Mouse (Mus musculus) C2C12 (cell line): ENCODE data around the gene Dnah17. TPM values are rescaled to one million over a fixed set of nuclear protein-coding genes. Genes with fewer than 3 reads are reported as not detected.

Source experiments
- H3K27me3 ChIP-seq: one replicate; pipeline ENCODE4 v1.6.1; 2011; ENCODE audit not compliant: control insufficient read depth, insufficient read depth, insufficient read length
- H3K36me3 ChIP-seq: one replicate; pipeline ENCODE4 v1.6.1; 2011; ENCODE audit not compliant: control insufficient read depth, insufficient read depth
- H3K4me3 ChIP-seq: one replicate; pipeline ENCODE4 v1.5.1; 2011; ENCODE audit warnings: mild to moderate bottlenecking, control low read depth; ENCODE audit not compliant: poor library complexity, insufficient read depth, severe bottlenecking
- H3K79me2 ChIP-seq: one replicate; pipeline ENCODE4 v1.6.1; 2011; ENCODE audit not compliant: control insufficient read depth, insufficient read depth
- H3K79me3 ChIP-seq: one replicate; pipeline ENCODE4 v1.6.1; 2011; ENCODE audit warnings: low read depth, control low read depth
- H3ac ChIP-seq: one replicate; pipeline ENCODE3; 2011; ENCODE audit warnings: low read depth; ENCODE audit not compliant: control insufficient read depth, insufficient read length
- CEBPB ChIP-seq: IDR thresholded peaks from one replicate; pipeline ENCODE4 v1.6.1; 2011; ENCODE audit warnings: low read depth, mild to moderate bottlenecking, control low read depth, moderate library complexity
- CTCF ChIP-seq: IDR thresholded peaks from one replicate; pipeline ENCODE4 v1.5.1; 2011; ENCODE audit not compliant: control insufficient read depth, insufficient read depth, insufficient read length
- FOSL1 ChIP-seq: IDR thresholded peaks from one replicate; pipeline ENCODE4 v1.8.0; 2011; ENCODE audit warnings: mild to moderate bottlenecking, low read length; ENCODE audit not compliant: poor library complexity, insufficient read depth, severe bottlenecking
- MAX ChIP-seq: IDR thresholded peaks from one replicate; pipeline ENCODE4 v1.6.1; 2011; ENCODE audit warnings: mild to moderate bottlenecking, control low read depth
- MYOD1 ChIP-seq: IDR thresholded peaks from one replicate; pipeline ENCODE4 v1.6.1; 2011; ENCODE audit warnings: low read depth; ENCODE audit not compliant: control insufficient read depth, insufficient read length
- MYOG ChIP-seq: IDR thresholded peaks from one replicate; pipeline ENCODE4 v1.6.1; 2011; ENCODE audit not compliant: control insufficient read depth, insufficient read length; ENCODE audit errors: extremely low read depth
- USF1 ChIP-seq: IDR thresholded peaks from one replicate; pipeline ENCODE4 v1.6.1; 2011; ENCODE audit warnings: low read depth, mild to moderate bottlenecking, control low read depth, moderate library complexity
- polyA plus RNA-seq: library from polyadenylated mRNA; unstranded; fragments of >200 nt; fragmentation: generic; extraction: Trizol; gene quantifications from one replicate; pipeline ENCODE4 v1.2.1, GENCODE M21; 2012; ENCODE audit warnings: missing spikeins

Dnah17 gene
- polyA plus RNA-seq, 1 experiment = 0.13 TPM

DNA sequence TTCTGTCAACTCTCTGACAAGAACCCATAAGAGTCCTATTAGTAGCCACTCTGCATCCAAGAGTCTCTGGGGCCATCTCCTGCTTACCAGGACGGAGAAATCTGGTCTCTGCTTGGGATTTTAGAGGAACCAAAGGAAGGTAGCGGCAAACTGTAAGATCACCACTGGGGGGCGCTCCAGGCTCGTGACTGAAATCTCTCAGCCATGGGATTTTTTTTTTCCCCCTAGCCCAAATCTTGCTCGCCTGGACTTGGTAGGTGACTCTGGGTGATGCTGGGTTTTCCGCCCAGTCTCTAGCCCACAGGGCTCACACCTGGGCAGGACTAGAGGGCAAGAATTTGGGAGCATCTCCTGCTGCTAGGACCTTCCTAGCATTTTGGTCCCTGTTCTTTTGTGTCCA lies 46.6 kb downstream of the Dnah17 start:
- Histone ChIP-seq H3K79me2 (no peaks in the 10 kb centered on the region), H3K4me3 (no peak overlapping the region), H3K27me3 (peaks cover 54% of the 10 kb centered on the region), H3ac (no peak overlapping the region), H3K36me3 (no peaks in the 10 kb centered on the region), H3K79me3 (no peaks in the 10 kb centered on the region)
- TF ChIP-seq FOSL1 (no peak), MYOG (no peak), MAX (no peak), CTCF (peak; percentile 41), MYOD1 (no peak), USF1 (no peak), CEBPB (no peak)

DNA sequence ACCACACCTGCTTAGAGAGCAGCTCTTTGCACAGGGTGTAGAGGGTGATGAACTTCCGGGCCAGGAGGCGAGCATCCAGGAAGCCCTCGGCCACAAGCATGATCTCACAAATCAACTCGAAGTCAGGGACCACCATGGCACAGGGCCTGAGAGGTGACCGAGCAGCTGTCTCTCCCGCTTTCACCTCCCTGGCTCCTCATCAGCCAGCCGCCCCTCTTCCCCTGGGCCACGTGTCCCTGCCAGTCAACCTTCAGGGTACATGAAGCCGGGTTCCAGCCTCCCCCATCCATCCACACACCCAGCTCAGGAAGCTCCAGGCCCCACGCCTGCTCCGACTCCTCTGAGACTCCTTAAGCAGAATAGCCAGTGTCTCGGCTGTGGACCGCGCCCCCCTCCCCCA lies 48.1 kb downstream of the Dnah17 start:
- TF ChIP-seq CEBPB (no peak), MAX (no peak), MYOD1 (peak; percentile 63), USF1 (no peak), CTCF (no peak)

DNA sequence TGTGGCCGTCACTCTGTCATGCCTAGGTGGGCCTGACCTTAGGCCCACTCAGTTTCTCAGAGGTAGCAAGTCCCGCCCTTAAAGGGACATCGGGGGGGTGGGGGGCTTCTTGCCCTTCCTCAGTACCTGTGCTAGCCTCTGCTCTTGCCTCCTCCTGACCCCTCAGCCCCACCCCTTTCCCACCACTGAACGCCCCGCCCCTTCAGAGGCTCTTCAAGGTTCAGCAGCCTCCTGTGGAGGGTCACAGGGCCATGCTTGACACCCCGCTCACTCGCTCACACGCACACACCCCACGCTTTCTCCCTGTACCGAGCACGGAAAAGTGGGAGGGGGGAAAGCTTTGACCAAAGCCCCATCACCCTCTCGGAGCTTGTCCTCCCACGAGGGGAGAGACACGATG lies 50.7 kb downstream of the Dnah17 start:
- H3K79me3 ChIP-seq = no peaks in the 10 kb centered on the region
- no peak for TF ChIP-seq MYOG
- TF ChIP-seq CTCF = no peak
- no peak for TF ChIP-seq USF1
- TF ChIP-seq FOSL1 = no peak
- TF ChIP-seq MYOD1 = no peak
- no peak for TF ChIP-seq CEBPB
- TF ChIP-seq MAX = no peak

More for the DNA sequence above, 48.1 kb downstream of the Dnah17 start:
- peaks cover 51% of the 10 kb centered on the region for H3K27me3 ChIP-seq
- H3K79me3 ChIP-seq = no peaks in the 10 kb centered on the region
- no peak overlapping the region for H3K4me3 ChIP-seq
- H3K79me2 ChIP-seq = no peaks in the 10 kb centered on the region
- no peak overlapping the region for H3ac ChIP-seq
- no peaks in the 10 kb centered on the region for H3K36me3 ChIP-seq

DNA sequence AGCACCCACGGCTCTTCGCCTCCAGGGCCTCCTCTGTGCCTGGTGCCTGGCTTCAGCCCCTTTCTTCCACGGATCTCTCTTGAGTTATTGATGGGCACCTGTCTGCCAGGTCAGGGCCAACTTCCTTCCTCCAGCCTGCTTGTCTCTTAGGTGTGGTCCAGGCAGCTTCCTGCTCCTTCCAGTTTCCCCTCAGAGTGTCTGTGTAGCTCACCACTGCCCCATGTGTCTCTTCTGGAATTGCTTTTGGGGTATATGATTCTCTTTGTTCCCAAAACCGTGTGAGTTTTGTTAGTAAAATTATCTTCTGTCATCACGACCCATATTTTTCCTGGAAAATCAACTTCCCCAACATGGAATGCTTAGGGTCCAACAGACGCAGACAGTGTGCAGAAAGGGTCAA lies 53.5 kb downstream of the Dnah17 start:
- no peak overlapping the region for H3ac ChIP-seq
- H3K79me2 ChIP-seq = no peaks in the 10 kb centered on the region
- TF ChIP-seq MAX (no peak), CEBPB (no peak)
- H3K79me3 ChIP-seq = no peaks in the 10 kb centered on the region
- peaks cover 39% of the 10 kb centered on the region for H3K27me3 ChIP-seq
- H3K36me3 ChIP-seq = no peaks in the 10 kb centered on the region
- no peak overlapping the region for H3K4me3 ChIP-seq

More for the DNA sequence above, 50.7 kb downstream of the Dnah17 start:
- Histone ChIP-seq H3K79me2 (no peaks in the 10 kb centered on the region), H3K36me3 (no peaks in the 10 kb centered on the region), H3K27me3 (peaks cover 33% of the 10 kb centered on the region), H3ac (no peak overlapping the region), H3K4me3 (no peak overlapping the region)

DNA sequence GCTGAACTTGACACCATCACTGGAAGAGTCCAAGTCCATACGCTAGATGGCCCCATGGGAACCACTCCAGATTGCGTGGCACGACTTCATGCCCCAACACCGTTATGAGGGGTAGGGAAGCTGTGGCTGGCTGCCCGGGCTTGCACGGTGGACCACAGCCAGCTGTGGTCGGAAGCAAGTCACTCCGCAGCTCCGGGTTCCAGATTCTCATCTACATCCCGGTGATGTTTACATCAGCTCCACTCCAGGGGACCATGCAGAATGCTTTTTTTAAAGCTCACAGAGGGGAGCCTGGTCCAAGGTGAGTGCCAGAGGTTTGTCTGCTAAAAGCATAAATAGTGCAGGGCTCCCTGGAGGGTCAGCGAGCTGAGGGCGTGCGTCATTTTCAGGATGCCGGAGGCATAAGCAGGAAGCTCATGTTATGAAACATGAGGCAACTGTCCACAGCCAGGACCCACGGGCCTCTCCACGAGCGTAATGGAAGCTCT lies 55.4 kb downstream of the Dnah17 start:
- no peak overlapping the region for H3ac ChIP-seq
- no peaks in the 10 kb centered on the region for H3K79me2 ChIP-seq
- TF ChIP-seq MAX (no peak), CEBPB (no peak), CTCF (no peak), USF1 (no peak), FOSL1 (no peak), MYOG (no peak), MYOD1 (no peak)
- H3K27me3 ChIP-seq = peaks cover 42% of the 10 kb centered on the region
- no peaks in the 10 kb centered on the region for H3K79me3 ChIP-seq
- H3K36me3 ChIP-seq = no peaks in the 10 kb centered on the region
- no peak overlapping the region for H3K4me3 ChIP-seq

DNA sequence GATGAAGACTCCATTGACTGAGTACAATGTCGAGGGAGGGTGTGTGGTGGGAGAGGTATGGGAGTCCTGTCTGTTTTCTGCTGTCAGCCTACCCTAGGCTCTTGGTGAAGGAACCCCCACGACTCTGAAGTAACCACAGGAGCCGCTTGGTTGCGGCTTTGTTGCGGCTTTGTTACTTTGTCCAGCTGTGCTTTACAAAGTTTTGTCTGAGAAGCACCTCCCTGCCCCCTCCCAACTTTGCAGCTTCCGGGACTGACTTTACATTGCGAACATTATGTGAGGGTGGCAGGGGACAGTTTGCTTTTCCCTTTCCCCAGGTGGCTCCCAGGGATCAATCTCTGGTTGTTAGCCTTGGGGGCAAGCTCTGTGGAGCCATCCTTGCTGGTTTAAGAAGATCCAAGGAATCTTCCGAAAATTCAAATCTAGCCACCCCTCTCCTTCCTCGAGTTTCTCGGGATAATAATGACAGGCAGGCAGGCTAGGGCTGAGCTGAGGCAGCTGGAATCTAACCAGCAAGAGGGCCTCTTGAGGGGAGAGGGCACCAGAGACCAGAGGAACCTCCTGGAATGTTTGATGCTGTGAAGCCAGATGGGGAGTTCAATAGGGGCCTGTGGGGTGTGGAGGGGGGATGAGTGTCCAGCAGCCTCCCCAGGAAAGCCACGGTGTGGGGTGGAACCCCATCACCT lies 59.1 kb downstream of the Dnah17 start:
- Histone ChIP-seq H3ac (no peak overlapping the region), H3K4me3 (no peak overlapping the region), H3K27me3 (peaks cover 64% of the 10 kb centered on the region), H3K79me3 (no peaks in the 10 kb centered on the region), H3K36me3 (no peaks in the 10 kb centered on the region), H3K79me2 (no peaks in the 10 kb centered on the region)
- TF ChIP-seq MYOG (no peak), USF1 (no peak), MAX (no peak), FOSL1 (no peak), MYOD1 (no peak), CTCF (no peak), CEBPB (no peak)
